Mouse (Mus musculus) fibroblast of lung, adult 2 months (primary cell): Measurements from ENCODE around the gene Slc37a4.
"Not testable (repeated sequence)": the region's sequence is repeated elsewhere in the genome, so short reads cannot be mapped to it uniquely, and the experiment has no call there.

ENCODE experiments used
- DNase-seq: peaks from one replicate; pipeline ENCODE4 v3.0.0-alpha.2; 2011; ENCODE audit warnings: low read depth

Gene Slc37a4

GRCm38 (mm10) chr9:44396684-44397411, at the start of gene Slc37a4:
Gene Slc37a4, plus strand, starts transcription at chr9:44396852.
- peak; percentile 85 for DNase-seq

- no peak for DNase-seq
Observed at GRCm38 (mm10) chr9:44347166-44347565, 49.5 kb upstream of the Slc37a4 start.

GRCm38 (mm10) chr9:44347621-44348020, 49.0 kb upstream of the Slc37a4 start:
- DNase-seq, result no peak

- no peak for DNase-seq
Observed at GRCm38 (mm10) chr9:44348546-44348945, 48.1 kb upstream of the Slc37a4 start.

- DNase-seq, result no peak
Observed at GRCm38 (mm10) chr9:44351396-44351795, 45.3 kb upstream of the Slc37a4 start.

- no peak for DNase-seq
Observed at GRCm38 (mm10) chr9:44352337-44352736, 44.3 kb upstream of the Slc37a4 start.

- no peak for DNase-seq
Observed at GRCm38 (mm10) chr9:44353142-44353541, 43.5 kb upstream of the Slc37a4 start.

GRCm38 (mm10) chr9:44357207-44357606, 39.4 kb upstream of the Slc37a4 start:
- DNase-seq, result no peak

- peak; percentile 96 for DNase-seq
Observed at GRCm38 (mm10) chr9:44361190-44361917, 35.3 kb upstream of the Slc37a4 start, which contains the start of gene Vps11. Gene Vps11, minus strand, starts transcription at chr9:44361670.

- not testable (repeated sequence) for DNase-seq
Observed at GRCm38 (mm10) chr9:44361931-44362330, 34.7 kb upstream of the Slc37a4 start.

- DNase-seq, result no peak
Observed at GRCm38 (mm10) chr9:44364480-44364879, 32.2 kb upstream of the Slc37a4 start.

GRCm38 (mm10) chr9:44373386-44373785, 23.3 kb upstream of the Slc37a4 start:
- no peak for DNase-seq

- DNase-seq, result no peak
Observed at GRCm38 (mm10) chr9:44376141-44376540, 20.5 kb upstream of the Slc37a4 start.

- not testable (repeated sequence) for DNase-seq
Observed at GRCm38 (mm10) chr9:44377335-44377734, 19.3 kb upstream of the Slc37a4 start.

- no peak for DNase-seq
Observed at GRCm38 (mm10) chr9:44378153-44378730, 18.4 kb upstream of the Slc37a4 start.

GRCm38 (mm10) chr9:44379054-44379834, 17.4 kb upstream of the Slc37a4 start, which contains the start of gene Hyou1:
Gene Hyou1, plus strand, starts transcription at chr9:44379490.
- DNase-seq, result peak; percentile 86

- DNase-seq, result no peak
Observed at GRCm38 (mm10) chr9:44379862-44380261, 16.8 kb upstream of the Slc37a4 start.

GRCm38 (mm10) chr9:44384596-44384995, 12.1 kb upstream of the Slc37a4 start:
- DNase-seq, result no peak

GRCm38 (mm10) chr9:44387221-44387620, 9.4 kb upstream of the Slc37a4 start:
- no peak for DNase-seq

- no peak for DNase-seq
Observed at GRCm38 (mm10) chr9:44389273-44389672, 7.4 kb upstream of the Slc37a4 start.

GRCm38 (mm10) chr9:44391466-44391865, 5.2 kb upstream of the Slc37a4 start:
- DNase-seq, result no peak

GRCm38 (mm10) chr9:44398087-44398486, 1.4 kb downstream of the Slc37a4 start:
- DNase-seq, result no peak
